Mouse (Mus musculus): ENCODE results near the gene Bcr. TPM values are rescaled to one million over a fixed set of nuclear protein-coding genes. Genes with fewer than 3 reads are reported as not detected.

The Bcr gene
- total and polyA plus RNA-seq, 2 experiments from 2014 or later = 10.1 to 49.6 TPM

GRCm38 (mm10) chr10:75191647-75192046, 131.3 kb downstream of the Bcr start:
- no peak for DNase-seq
- peak; percentile 32 for TF ChIP-seq CTCF (IDR thresholded peaks at IDR 0.05; ENCODE audit: low read depth)

GRCm38 (mm10) chr10:75197817-75198216, 137.4 kb downstream of the Bcr start:
- 86% methylated on average over 1 of the region's 1 CpGs for whole genome bisulfite sequencing
- no peak overlapping the region for H3K4me3 ChIP-seq (ENCODE audit: low read depth, low read length)
- H3K4me1 ChIP-seq (ENCODE audit: insufficient read depth) = no peaks in the 10 kb centered on the region
- ATAC-seq = no peak
- no peak for TF ChIP-seq CTCF (IDR thresholded peaks at IDR 0.05; ENCODE audit: low read depth)
- H3K4me2 ChIP-seq (ENCODE audit: low read depth) = no peak overlapping the region
- no peaks in the 10 kb centered on the region for H3K9me3 ChIP-seq (ENCODE audit: low read length)
- no peak overlapping the region for H3K9ac ChIP-seq
- no peak for DNase-seq
- no peak overlapping the region for H3K27ac ChIP-seq (ENCODE audit: low read depth, low read length)
- H3K27me3 ChIP-seq (ENCODE audit: insufficient read depth, low read length) = no peaks in the 10 kb centered on the region
- no peaks in the 10 kb centered on the region for H3K36me3 ChIP-seq (ENCODE audit: insufficient read depth)

More at GRCm38 (mm10) chr10:75191647-75192046, 131.3 kb downstream of the Bcr start:
- Histone ChIP-seq H3K27ac (ENCODE audit: low read depth, low read length) (no peak overlapping the region), H3K9me3 (ENCODE audit: low read length) (no peaks in the 10 kb centered on the region), H3K27me3 (ENCODE audit: insufficient read depth, low read length) (no peaks in the 10 kb centered on the region), H3K4me3 (ENCODE audit: low read depth, low read length) (no peak overlapping the region), H3K36me3 (ENCODE audit: insufficient read depth) (no peaks in the 10 kb centered on the region), H3K4me1 (ENCODE audit: insufficient read depth) (no peaks in the 10 kb centered on the region), H3K4me2 (ENCODE audit: low read depth) (no peak overlapping the region), H3K9ac (no peak overlapping the region)
- no peak for ATAC-seq
- 53% methylated on average over 7 of the region's 7 CpGs for WGBS

GRCm38 (mm10) chr10:75200733-75201132, 140.3 kb downstream of the Bcr start:
- H3K9ac ChIP-seq = no peak overlapping the region
- TF ChIP-seq CTCF (IDR thresholded peaks at IDR 0.05; ENCODE audit: low read depth) = no peak
- WGBS = 81% methylated on average over 1 of the region's 1 CpGs

GRCm38 (mm10) chr10:75206192-75206591, 145.8 kb downstream of the Bcr start:
- whole genome bisulfite sequencing = 82% methylated on average over 4 of the region's 4 CpGs
- Histone ChIP-seq H3K9me3 (ENCODE audit: low read length) (no peaks in the 10 kb centered on the region), H3K4me3 (ENCODE audit: low read depth, low read length) (no peak overlapping the region), H3K9ac (no peak overlapping the region), H3K4me2 (ENCODE audit: low read depth) (no peak overlapping the region), H3K4me1 (ENCODE audit: insufficient read depth) (no peaks in the 10 kb centered on the region), H3K27me3 (ENCODE audit: insufficient read depth, low read length) (no peaks in the 10 kb centered on the region), H3K36me3 (ENCODE audit: insufficient read depth) (no peaks in the 10 kb centered on the region), H3K27ac (ENCODE audit: low read depth, low read length) (no peak overlapping the region)
- TF ChIP-seq CTCF (IDR thresholded peaks at IDR 0.05; ENCODE audit: low read depth) = no peak
- ATAC-seq (no peak), DNase-seq (no peak)

More at GRCm38 (mm10) chr10:75200733-75201132, 140.3 kb downstream of the Bcr start:
- Histone ChIP-seq H3K4me1 (ENCODE audit: insufficient read depth) (no peaks in the 10 kb centered on the region), H3K4me3 (ENCODE audit: low read depth, low read length) (no peak overlapping the region), H3K27ac (ENCODE audit: low read depth, low read length) (no peak overlapping the region), H3K9me3 (ENCODE audit: low read length) (no peaks in the 10 kb centered on the region), H3K36me3 (ENCODE audit: insufficient read depth) (no peaks in the 10 kb centered on the region), H3K4me2 (ENCODE audit: low read depth) (no peak overlapping the region), H3K27me3 (ENCODE audit: insufficient read depth, low read length) (no peaks in the 10 kb centered on the region)
- no peak for DNase-seq
- ATAC-seq = no peak

- Histone ChIP-seq H3K27ac (ENCODE audit: low read depth, low read length) (no peak overlapping the region), H3K4me1 (ENCODE audit: insufficient read depth) (no peaks in the 10 kb centered on the region), H3K36me3 (ENCODE audit: insufficient read depth) (no peaks in the 10 kb centered on the region), H3K4me2 (ENCODE audit: low read depth) (no peak overlapping the region), H3K4me3 (ENCODE audit: low read depth, low read length) (no peak overlapping the region), H3K27me3 (ENCODE audit: insufficient read depth, low read length) (no peaks in the 10 kb centered on the region), H3K9ac (no peak overlapping the region), H3K9me3 (ENCODE audit: low read length) (no peaks in the 10 kb centered on the region)
- no peak for DNase-seq
- ATAC-seq = no peak
- no peak for TF ChIP-seq CTCF (IDR thresholded peaks at IDR 0.05; ENCODE audit: low read depth)
- WGBS = 95% methylated on average over 3 of the region's 3 CpGs
Measured at GRCm38 (mm10) chr10:75210841-75211240, 150.4 kb downstream of the Bcr start.

GRCm38 (mm10) chr10:75211807-75212645, 151.6 kb downstream of the Bcr start, which contains the start of gene Specc1l:
TSS of gene Specc1l (plus strand) at chr10:75212073.
- Histone ChIP-seq H3K9ac (peak within 1 kb of the TSS; percentile 94), H3K4me1 (ENCODE audit: insufficient read depth) (no peaks in the 10 kb centered on the region), H3K27ac (ENCODE audit: low read depth, low read length) (peak within 1 kb of the TSS; percentile 99), H3K4me3 (ENCODE audit: low read depth, low read length) (peak within 1 kb of the TSS; percentile 84), H3K4me2 (ENCODE audit: low read depth) (peak within 1 kb of the TSS; percentile 65), H3K27me3 (ENCODE audit: insufficient read depth, low read length) (no peaks in the 10 kb centered on the region), H3K36me3 (ENCODE audit: insufficient read depth) (no peaks in the 10 kb centered on the region), H3K9me3 (ENCODE audit: low read length) (no peaks in the 10 kb centered on the region)
- peak; percentile 99 for DNase-seq
- peak; percentile 25 for TF ChIP-seq CTCF (IDR thresholded peaks at IDR 0.05; ENCODE audit: low read depth)
- peak; percentile 97 for ATAC-seq
- 2% methylated on average over 69 of the region's 80 CpGs for WGBS

- Histone ChIP-seq H3K9ac (peak overlapping the region; percentile 94), H3K27me3 (ENCODE audit: insufficient read depth, low read length) (no peaks in the 10 kb centered on the region), H3K36me3 (ENCODE audit: insufficient read depth) (no peaks in the 10 kb centered on the region), H3K27ac (ENCODE audit: low read depth, low read length) (peak overlapping the region; percentile 99), H3K4me1 (ENCODE audit: insufficient read depth) (no peaks in the 10 kb centered on the region), H3K4me2 (ENCODE audit: low read depth) (peak overlapping the region; percentile 65), H3K9me3 (ENCODE audit: low read length) (no peaks in the 10 kb centered on the region), H3K4me3 (ENCODE audit: low read depth, low read length) (peak overlapping the region; percentile 84)
- WGBS = 17% methylated on average over 7 of the region's 7 CpGs
- no peak for TF ChIP-seq CTCF (IDR thresholded peaks at IDR 0.05; ENCODE audit: low read depth)
- DNase-seq = peak; percentile 36
- ATAC-seq = no peak
Measured at GRCm38 (mm10) chr10:75212981-75213380, 152.6 kb downstream of the Bcr start.
